Mouse (Mus musculus) heart, adult 10 weeks (tissue): ENCODE results near the gene Olfr47. TPM values are rescaled to one million over a fixed set of nuclear protein-coding genes. Genes with fewer than 3 reads are reported as not detected.

Experiments
- polyA plus RNA-seq: library from polyadenylated mRNA; stranded (reverse); fragments of 350-450 nt; fragmentation: Illumina TruSeq; extraction: RNeasy Lipid Tissue Mini Kit (QIAGEN cat#74804); gene quantifications from one replicate; pipeline ENCODE4 v1.2.3, GENCODE M21; 2014; ENCODE audit warnings: low read depth, low replicate concordance

Gene Olfr47
- not detected for polyA plus RNA-seq

DNA sequence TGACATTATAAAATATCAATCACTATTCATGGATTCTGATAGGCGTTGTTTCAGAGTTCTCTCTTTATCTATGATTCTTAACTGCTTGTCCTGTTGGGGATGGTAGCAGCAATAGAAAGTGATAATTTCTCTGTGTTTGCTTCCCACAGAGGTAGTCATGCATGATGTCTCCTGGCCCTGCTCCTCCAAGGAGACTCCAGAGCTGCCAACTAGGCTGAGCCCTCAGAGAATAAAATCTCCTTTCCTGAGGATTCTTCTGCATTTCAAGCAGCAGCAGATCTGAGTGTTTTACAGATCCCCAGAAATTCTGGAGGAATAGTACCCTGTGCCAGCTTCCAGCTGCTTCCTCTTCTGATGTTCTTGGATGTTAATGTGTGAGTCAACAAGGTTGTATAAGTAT is at the start of gene Olfr47:
Gene Olfr47, plus strand, starts transcription at position 275 of the 400 bp plus-strand sequence.

DNA sequence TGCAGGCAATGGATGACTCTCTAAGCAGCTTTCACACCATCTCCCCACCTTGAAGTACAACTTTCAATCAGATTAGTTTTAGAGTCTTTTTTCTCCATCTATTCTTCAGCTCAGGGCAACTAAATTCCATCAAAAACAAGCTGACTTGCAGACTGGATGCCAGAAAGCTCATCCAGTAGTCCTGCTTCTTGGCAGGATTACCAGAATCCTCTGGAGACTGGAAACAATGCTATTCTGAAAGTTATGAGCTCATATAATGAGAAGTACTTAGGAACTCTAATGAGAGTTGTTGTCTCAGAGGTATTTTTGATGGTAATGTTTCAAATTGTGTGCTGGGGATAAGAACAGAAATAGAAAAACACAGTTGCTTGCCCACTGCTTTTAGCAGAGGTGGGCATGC is 34.5 kb upstream of the Olfr47 start, which contains the start of gene Olfr435:
Gene Olfr435, plus strand, starts transcription at position 366 of the 400 bp plus-strand sequence.

DNA sequence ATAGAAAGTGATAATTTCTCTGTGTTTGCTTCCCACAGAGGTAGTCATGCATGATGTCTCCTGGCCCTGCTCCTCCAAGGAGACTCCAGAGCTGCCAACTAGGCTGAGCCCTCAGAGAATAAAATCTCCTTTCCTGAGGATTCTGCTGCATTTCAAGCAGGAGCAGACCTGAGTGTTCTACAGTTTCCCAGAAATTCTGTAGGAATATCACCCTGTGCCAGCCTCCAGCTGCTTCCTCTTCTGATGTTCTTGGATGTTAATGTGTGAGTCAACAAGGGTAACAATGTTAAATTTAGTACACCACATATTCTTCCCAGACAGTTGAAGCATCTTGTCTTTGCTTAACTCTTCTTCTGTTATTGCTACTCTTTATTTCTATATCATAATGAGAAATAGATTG is 18.5 kb upstream of the Olfr47 start, which contains the start of gene Olfr434:
Gene Olfr434, plus strand, starts transcription at position 149 of the 400 bp plus-strand sequence.

DNA sequence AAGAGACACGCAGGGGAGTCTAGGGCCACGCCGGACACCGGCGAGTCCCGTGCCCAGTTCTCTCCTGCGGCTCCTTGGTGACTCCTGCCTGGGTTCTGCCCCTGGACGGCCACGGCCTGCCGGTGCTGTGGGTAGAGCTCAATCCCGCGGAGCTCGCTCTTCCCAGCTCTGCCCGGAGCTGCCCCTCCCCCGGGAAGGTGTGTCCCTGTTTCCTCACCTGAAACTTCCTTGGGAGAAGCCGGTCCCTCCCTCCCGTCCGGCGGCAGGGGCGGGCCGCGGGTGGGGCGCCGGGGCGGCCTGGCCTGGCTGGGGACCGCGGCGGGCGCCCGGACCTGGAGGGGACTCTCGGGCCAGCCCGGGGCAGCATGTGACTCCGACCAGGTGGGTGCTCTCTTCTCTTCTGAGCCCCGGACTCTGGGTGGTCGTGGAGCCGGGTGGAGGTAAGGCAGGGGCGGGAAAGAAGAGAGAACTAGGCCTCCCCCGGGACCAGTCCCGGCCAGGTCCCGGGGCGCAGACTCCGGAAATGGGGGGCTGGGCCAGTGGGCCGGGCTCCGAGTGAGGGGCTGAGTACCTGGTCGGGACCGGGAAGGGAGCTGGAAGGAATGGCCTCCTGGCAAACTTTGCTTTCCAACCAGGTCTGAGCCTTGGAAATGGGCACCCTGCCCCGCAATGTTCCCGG is 34.2 kb downstream of the Olfr47 start, which contains the start of gene Arhgef5:
Gene Arhgef5, plus strand, starts transcription at position 220 of the 679 bp plus-strand sequence.

Other genes with a start within 250 kb of the Olfr47 start
- not detected for gene Olfr441, start 125.2 kb upstream of the Olfr47 start, polyA plus RNA-seq
- gene Olfr237-ps1, start 85.0 kb upstream of the Olfr47 start, polyA plus RNA-seq: not detected
- not detected for gene Olfr437, start 68.2 kb upstream of the Olfr47 start, polyA plus RNA-seq
- gene Olfr13, start 59.4 kb upstream of the Olfr47 start, polyA plus RNA-seq: not detected
- not detected for gene Olfr435, start 34.4 kb upstream of the Olfr47 start, polyA plus RNA-seq
- not detected for gene Olfr434, start 18.5 kb upstream of the Olfr47 start, polyA plus RNA-seq
- 19.8 TPM for gene Arhgef5, start 34.1 kb downstream of the Olfr47 start, polyA plus RNA-seq
- gene Nobox, start 78.0 kb downstream of the Olfr47 start, polyA plus RNA-seq: not detected